Mouse (Mus musculus) spleen, adult 18-20 months (tissue): ENCODE measurements around the gene D130043K22Rik.

Experiments
- DNase-seq, 2 experiments: peaks; one replicate each; pipeline ENCODE4 v3.0.0; 2022; ENCODE audit warnings: mixed read lengths in 2 of 2

D130043K22Rik gene

GRCm38 (mm10) chr13:24844983-24845955, at the start of gene D130043K22Rik:
Gene D130043K22Rik (plus strand): TSS chr13:24845135.
- DNase-seq, result peak in 1 of 2 experiments; percentile 21

GRCm38 (mm10) chr13:24798686-24799085, 46.2 kb upstream of the D130043K22Rik start:
- DNase-seq, result no peak

- no peak for DNase-seq
Observed at GRCm38 (mm10) chr13:24799378-24799777, 45.6 kb upstream of the D130043K22Rik start.

- DNase-seq, result peak; percentile 20 to 40
Observed at GRCm38 (mm10) chr13:24799925-24800673, 44.8 kb upstream of the D130043K22Rik start.

- peak; percentile 95 to 97 for DNase-seq
Observed at GRCm38 (mm10) chr13:24800674-24801307, 44.1 kb upstream of the D130043K22Rik start.

- DNase-seq, result peak in 1 of 2 experiments; percentile 58
Observed at GRCm38 (mm10) chr13:24801308-24801921, 43.5 kb upstream of the D130043K22Rik start, which contains the start of gene BC005537. Gene BC005537 (plus strand): TSS chr13:24801657.

GRCm38 (mm10) chr13:24802131-24802691, 42.7 kb upstream of the D130043K22Rik start:
- DNase-seq, result peak; percentile 28 to 30

GRCm38 (mm10) chr13:24803196-24803595, 41.7 kb upstream of the D130043K22Rik start:
- DNase-seq, result no peak

- DNase-seq, result no peak
Observed at GRCm38 (mm10) chr13:24806079-24806478, 38.9 kb upstream of the D130043K22Rik start.

GRCm38 (mm10) chr13:24812521-24812920, 32.4 kb upstream of the D130043K22Rik start:
- no peak for DNase-seq

- no peak for DNase-seq
Observed at GRCm38 (mm10) chr13:24814616-24815015, 30.3 kb upstream of the D130043K22Rik start.

- DNase-seq, result no peak
Observed at GRCm38 (mm10) chr13:24816125-24817092, 28.5 kb upstream of the D130043K22Rik start.

- no peak for DNase-seq
Observed at GRCm38 (mm10) chr13:24819931-24820330, 25.0 kb upstream of the D130043K22Rik start.

- no peak for DNase-seq
Observed at GRCm38 (mm10) chr13:24822663-24823343, 22.1 kb upstream of the D130043K22Rik start.

GRCm38 (mm10) chr13:24824647-24825046, 20.3 kb upstream of the D130043K22Rik start:
- no peak for DNase-seq

GRCm38 (mm10) chr13:24825587-24825986, 19.3 kb upstream of the D130043K22Rik start:
- no peak for DNase-seq

GRCm38 (mm10) chr13:24826116-24826515, 18.8 kb upstream of the D130043K22Rik start:
- DNase-seq, result no peak

GRCm38 (mm10) chr13:24830756-24831352, 14.1 kb upstream of the D130043K22Rik start:
- no peak for DNase-seq

GRCm38 (mm10) chr13:24831353-24832130, 13.4 kb upstream of the D130043K22Rik start, which contains the start of the genes Acot13 and Tdp2:
Gene Acot13 (minus strand): TSS chr13:24831540.
Gene Tdp2 (plus strand): TSS chr13:24831679.
- peak; percentile 89 for DNase-seq
